15 mouse cellular contexts compared by ENCODE assay signal in the genomic region with DNA sequence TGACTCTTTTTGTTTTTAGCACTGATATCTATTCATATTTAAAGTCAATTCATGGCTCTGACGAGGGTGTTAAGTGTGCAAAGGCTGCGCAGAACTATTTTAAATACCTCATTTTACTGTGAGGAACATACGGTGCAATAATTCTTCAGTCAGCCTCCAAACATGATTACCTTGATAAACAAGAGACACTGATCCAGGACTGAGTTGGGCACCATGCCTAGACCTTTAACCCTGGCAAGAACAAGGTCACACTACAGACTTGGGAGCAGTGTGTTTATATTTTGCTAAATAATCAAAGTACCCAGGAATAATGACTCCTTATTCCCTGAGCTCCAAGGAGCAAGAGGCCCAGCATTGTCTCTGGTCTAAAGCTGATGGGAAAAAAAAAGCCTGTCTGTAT.
"Had no signal": no experiment of that assay in that cellular context is flagged by ENCODE, and none has a peak within 500 bp of the region (broad histone marks: within the 10 kb centered on the region; RNA-seq: fewer than 3 reads in every experiment).

No protein-coding gene starts in this region.

- H3K27me3 ChIP-seq: kidney, embryonic 15.5 days; limb, embryonic 15.5 days; liver, embryonic 13.5 days; neural tube, embryonic 15.5 days had no signal

- DNase-seq: kidney, adult 11 months; kidney, postnatal 25 days; layer of hippocampus, adult 9-11 months; layer of hippocampus, postnatal 36 days; liver, embryonic 13.5 days; lung, adult 18-20 months; midbrain, embryonic 14.5 days; retina, postnatal 1 day; right cerebral cortex, postnatal 4 days; thymus, adult 18-20 months; thymus, postnatal 25 days had no signal

- H3K4me1 ChIP-seq: kidney, embryonic 15.5 days; liver, embryonic 13.5 days; neural tube, embryonic 15.5 days had no signal

- H3K4me3 ChIP-seq: kidney, embryonic 15.5 days; limb, embryonic 15.5 days; liver, embryonic 13.5 days; myocyte; neural tube, embryonic 15.5 days had no signal

- H3K4me2 ChIP-seq: kidney, embryonic 15.5 days; limb, embryonic 15.5 days; liver, embryonic 13.5 days; neural tube, embryonic 15.5 days had no signal

- H3K9ac ChIP-seq: kidney, embryonic 15.5 days; limb, embryonic 15.5 days; liver, embryonic 13.5 days; neural tube, embryonic 15.5 days had no signal

- H3K9me3 ChIP-seq: kidney, embryonic 15.5 days; limb, embryonic 15.5 days; liver, embryonic 13.5 days; neural tube, embryonic 15.5 days had no signal

- H3K36me3 ChIP-seq: kidney, embryonic 15.5 days; limb, embryonic 15.5 days; neural tube, embryonic 15.5 days had no signal

- H3K27ac ChIP-seq: kidney, embryonic 15.5 days; limb, embryonic 15.5 days; liver, embryonic 13.5 days; neural tube, embryonic 15.5 days had no signal
